Comparison of ENCODE assay signal across 16 mouse cellular contexts in the genomic region with DNA sequence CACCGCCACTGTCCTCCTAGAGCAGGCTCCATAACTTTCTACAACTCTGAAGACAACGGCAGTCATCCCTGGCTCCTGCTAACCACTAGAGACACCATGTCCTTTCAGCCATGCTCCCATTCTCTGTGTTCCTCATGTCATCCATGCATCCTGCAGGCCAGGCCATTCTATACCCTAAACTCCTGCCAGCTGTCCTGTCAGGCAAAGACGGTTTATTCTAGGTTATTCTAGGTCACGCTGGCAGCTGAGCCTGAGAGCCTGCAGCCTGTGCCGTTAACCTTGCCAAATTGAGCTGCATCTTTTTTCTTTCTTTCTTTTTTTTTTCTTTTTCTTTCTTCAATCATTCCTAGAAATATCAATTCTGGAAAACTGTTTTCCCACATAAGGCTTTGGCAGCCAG.
DNase-seq lines count a peak whose midpoint lies in the region; ATAC-seq lines count a peak whose summit lies in the region.
"Had no signal": no experiment of that assay in that cellular context is flagged by ENCODE, and none has a peak within 500 bp of the region (broad histone marks: within the 10 kb centered on the region; RNA-seq: fewer than 3 reads in every experiment).

No protein-coding gene starts in this region.

- ATAC-seq in frontal cortex, adult (ENCODE audit: low TSS enrichment): peak; percentile 56
- ATAC-seq: forebrain, embryonic 15.5 days; liver, embryonic 12.5 days; midbrain, embryonic 16.5 days had no signal

- DNase-seq in frontal cortex, postnatal 14 days (ENCODE audit: low spot score in 2 of 2): no peak
- DNase-seq in lung, postnatal 10 days: peak; percentile 23
- DNase-seq in lung, postnatal 25 days (ENCODE audit: low spot score): no peak
- DNase-seq in gastrocnemius, adult 18-20 months (ENCODE audit: low spot score): peak; percentile 62
- DNase-seq in skeletal muscle tissue, adult 2 months (ENCODE audit: low read depth, low spot score): peak; percentile 62
- DNase-seq in layer of hippocampus, postnatal 36 days: no peak
- DNase-seq in spleen, postnatal 14 days (ENCODE audit: low spot score in 2 of 2): no peak
- DNase-seq: adrenal gland, postnatal 36 days; kidney, adult 11 months; kidney, postnatal 10 days; lung, adult 2 months; thymus, postnatal 14 days had no signal

Comparison
In these comparisons a context has a peak if more than half of its experiments do, and no peak if none do; other contexts are left out.
1. DNase-seq: peak in lung, postnatal 10 days (single experiment), gastrocnemius, adult 18-20 months (single experiment) and skeletal muscle tissue, adult 2 months (single experiment); none in frontal cortex, postnatal 14 days (0 of 2), lung, postnatal 25 days (single experiment), layer of hippocampus, postnatal 36 days (0 of 2) and spleen, postnatal 14 days (0 of 2).